Mouse (Mus musculus): ENCODE results near the gene Ltbp2. TPM values are rescaled to one million over a fixed set of nuclear protein-coding genes. Genes with fewer than 3 reads are reported as not detected.

The Ltbp2 gene
- polyA plus RNA-seq, 1 experiment from 2014 or later: 0.87 TPM

DNA sequence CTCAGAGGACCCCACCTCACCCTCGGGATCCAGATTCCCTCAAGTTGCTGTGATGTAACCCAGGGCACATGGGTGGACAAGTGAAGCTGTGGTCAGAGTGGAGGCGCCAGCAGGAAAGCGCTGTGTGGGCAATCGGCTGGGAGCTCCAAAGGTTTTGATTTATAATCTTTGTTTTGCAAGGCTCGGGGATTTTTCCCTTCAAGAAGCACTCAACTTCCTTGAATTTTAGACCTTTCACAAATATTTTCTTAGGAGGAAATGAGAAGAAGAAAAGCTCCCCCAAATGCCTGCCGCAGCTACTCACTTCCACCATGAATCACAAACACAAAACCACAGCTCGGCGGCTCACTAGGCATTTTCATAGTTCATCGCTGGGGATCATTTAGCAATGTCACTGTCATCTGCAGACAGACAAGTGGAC lies 29.7 kb downstream of the Ltbp2 start:
- Histone ChIP-seq H3K4me3 (ENCODE audit: low read depth, low read length) (no peak overlapping the region), H3K36me3 (ENCODE audit: control insufficient read depth, insufficient read depth) (no peaks in the 10 kb centered on the region), H3K9me3 (ENCODE audit: control insufficient read depth) (no peaks in the 10 kb centered on the region), H3K4me1 (replicated peaks; ENCODE audit: control insufficient read depth, insufficient read depth, low read length) (no peaks in the 10 kb centered on the region; the same call in 1 of the 2 replicates), H3K4me2 (replicated peaks; ENCODE audit: low read depth) (no peak overlapping the region), H3K27me3 (replicated peaks; ENCODE audit: control insufficient read depth, insufficient read depth, low read length) (no peaks in the 10 kb centered on the region), H3K27ac (ENCODE audit: low read depth, low read length) (no peak overlapping the region), H3K9ac (ENCODE audit: low read depth, low read length) (no peak overlapping the region)
- 41% methylated on average over 9 of the region's 9 CpGs for WGBS
- peak; percentile 13; the same call in 1 of the 2 replicates for ATAC-seq
- TF ChIP-seq CTCF (IDR thresholded peaks at IDR 0.05; ENCODE audit: low read depth): no peak

DNA sequence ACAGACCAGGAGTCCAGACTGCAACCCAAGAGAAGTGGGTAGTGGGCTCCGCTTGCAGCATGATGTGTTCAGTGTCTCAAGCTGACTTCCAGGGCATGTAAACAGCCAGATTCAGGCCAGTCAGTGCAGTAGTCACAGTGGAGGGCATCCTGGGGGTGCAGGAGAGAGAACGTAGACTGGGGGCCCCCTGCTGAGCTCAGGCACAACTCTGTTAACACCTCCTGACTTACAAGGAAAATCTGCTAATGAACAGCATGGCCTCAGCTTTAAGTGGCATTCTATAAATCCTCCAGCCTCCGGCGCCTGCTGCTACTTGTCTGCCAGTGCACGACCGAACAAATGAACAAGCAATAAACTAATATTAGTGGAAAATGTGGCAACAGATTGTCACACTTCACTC lies 33.6 kb downstream of the Ltbp2 start:
- H3K36me3 ChIP-seq (ENCODE audit: control insufficient read depth, insufficient read depth): no peaks in the 10 kb centered on the region
- WGBS: 70% methylated on average over 6 of the region's 6 CpGs
- ATAC-seq: no peak

GRCm38 (mm10) chr12:84841158-84842140 lies 34.9 kb downstream of the Ltbp2 start:
- TF ChIP-seq CTCF (IDR thresholded peaks at IDR 0.05; ENCODE audit: low read depth): no peak
- Histone ChIP-seq H3K4me1 (replicated peaks; ENCODE audit: control insufficient read depth, insufficient read depth, low read length) (no peaks in the 10 kb centered on the region), H3K9me3 (ENCODE audit: control insufficient read depth) (no peaks in the 10 kb centered on the region), H3K9ac (ENCODE audit: low read depth, low read length) (no peak overlapping the region), H3K4me2 (replicated peaks; ENCODE audit: low read depth) (no peak overlapping the region), H3K4me3 (ENCODE audit: low read depth, low read length) (no peak overlapping the region), H3K27me3 (replicated peaks; ENCODE audit: control insufficient read depth, insufficient read depth, low read length) (no peaks in the 10 kb centered on the region), H3K36me3 (ENCODE audit: control insufficient read depth, insufficient read depth) (no peaks in the 10 kb centered on the region), H3K27ac (ENCODE audit: low read depth, low read length) (no peak overlapping the region)
- WGBS: 67% methylated on average over 15 of the region's 15 CpGs
- ATAC-seq: no peak

More for the DNA sequence above, 33.6 kb downstream of the Ltbp2 start:
- Histone ChIP-seq H3K27me3 (replicated peaks; ENCODE audit: control insufficient read depth, insufficient read depth, low read length) (no peaks in the 10 kb centered on the region), H3K4me1 (replicated peaks; ENCODE audit: control insufficient read depth, insufficient read depth, low read length) (no peaks in the 10 kb centered on the region; the same call in 1 of the 2 replicates), H3K9me3 (ENCODE audit: control insufficient read depth) (no peaks in the 10 kb centered on the region), H3K9ac (ENCODE audit: low read depth, low read length) (no peak overlapping the region), H3K4me2 (replicated peaks; ENCODE audit: low read depth) (no peak overlapping the region), H3K4me3 (ENCODE audit: low read depth, low read length) (no peak overlapping the region), H3K27ac (ENCODE audit: low read depth, low read length) (no peak overlapping the region)
- no peak for TF ChIP-seq CTCF (IDR thresholded peaks at IDR 0.05; ENCODE audit: low read depth)

DNA sequence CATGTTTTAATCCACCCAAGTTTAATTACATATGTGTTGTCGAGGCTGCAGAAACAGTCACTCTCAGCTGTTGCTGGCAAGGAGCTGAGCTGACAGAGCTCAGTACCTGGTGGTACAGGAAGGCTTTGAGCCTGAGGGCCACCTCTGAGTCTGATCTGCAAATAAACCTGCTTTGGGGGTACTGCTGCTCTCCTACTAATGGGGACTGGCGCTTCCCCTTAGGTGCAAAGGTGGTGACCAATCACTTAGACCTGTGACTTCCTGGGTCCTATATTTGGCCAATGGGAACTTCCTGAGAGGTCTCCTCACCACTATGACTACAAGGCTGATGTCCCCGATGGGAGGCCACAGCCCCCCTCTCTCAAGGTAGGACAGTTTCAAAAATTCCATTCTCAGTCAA lies 35.6 kb downstream of the Ltbp2 start:
- no peaks in the 10 kb centered on the region for H3K36me3 ChIP-seq (ENCODE audit: control insufficient read depth, insufficient read depth)
- ATAC-seq: no peak
- no peaks in the 10 kb centered on the region for H3K9me3 ChIP-seq (ENCODE audit: control insufficient read depth)
- H3K27me3 ChIP-seq (replicated peaks; ENCODE audit: control insufficient read depth, insufficient read depth, low read length): no peaks in the 10 kb centered on the region
- H3K4me3 ChIP-seq (ENCODE audit: low read depth, low read length): no peak overlapping the region
- WGBS: 78% methylated on average over 3 of the region's 3 CpGs
- no peak overlapping the region for H3K4me2 ChIP-seq (replicated peaks; ENCODE audit: low read depth)
- no peaks in the 10 kb centered on the region for H3K4me1 ChIP-seq (replicated peaks; ENCODE audit: control insufficient read depth, insufficient read depth, low read length)
- H3K27ac ChIP-seq (ENCODE audit: low read depth, low read length): no peak overlapping the region
- H3K9ac ChIP-seq (ENCODE audit: low read depth, low read length): no peak overlapping the region
- TF ChIP-seq CTCF (IDR thresholded peaks at IDR 0.05; ENCODE audit: low read depth): no peak

DNA sequence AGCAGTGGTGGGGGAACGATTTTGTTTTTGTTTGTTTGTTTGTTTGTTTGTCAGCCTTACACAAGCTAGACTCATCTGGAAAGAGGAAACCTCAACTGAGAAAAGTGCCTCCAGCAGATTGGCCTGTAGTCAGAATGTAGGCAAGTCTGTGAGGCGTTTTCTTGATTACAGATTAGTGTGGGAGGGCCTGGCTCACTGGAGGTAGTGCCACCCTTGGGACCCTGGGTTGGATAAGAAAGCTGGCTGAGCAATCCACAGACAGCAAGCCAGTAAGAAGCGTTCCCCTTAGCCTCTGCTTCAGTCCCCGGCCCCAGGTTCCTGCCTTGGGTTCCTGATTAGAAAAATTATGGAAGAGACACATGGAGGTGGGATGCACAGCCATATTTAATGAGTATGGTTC lies 36.4 kb downstream of the Ltbp2 start:
- Histone ChIP-seq H3K36me3 (ENCODE audit: control insufficient read depth, insufficient read depth) (no peaks in the 10 kb centered on the region), H3K4me1 (replicated peaks; ENCODE audit: control insufficient read depth, insufficient read depth, low read length) (no peaks in the 10 kb centered on the region), H3K27ac (ENCODE audit: low read depth, low read length) (no peak overlapping the region), H3K4me2 (replicated peaks; ENCODE audit: low read depth) (no peak overlapping the region), H3K9ac (ENCODE audit: low read depth, low read length) (no peak overlapping the region), H3K4me3 (ENCODE audit: low read depth, low read length) (no peak overlapping the region), H3K9me3 (ENCODE audit: control insufficient read depth) (no peaks in the 10 kb centered on the region), H3K27me3 (replicated peaks; ENCODE audit: control insufficient read depth, insufficient read depth, low read length) (no peaks in the 10 kb centered on the region)
- ATAC-seq: no peak
- TF ChIP-seq CTCF (IDR thresholded peaks at IDR 0.05; ENCODE audit: low read depth): no peak
- 82% methylated on average over 4 of the region's 4 CpGs for WGBS

- no peaks in the 10 kb centered on the region for H3K4me1 ChIP-seq (replicated peaks; ENCODE audit: control insufficient read depth, insufficient read depth, low read length)
- ATAC-seq: no peak
- H3K9ac ChIP-seq (ENCODE audit: low read depth, low read length): no peak overlapping the region
- H3K27ac ChIP-seq (ENCODE audit: low read depth, low read length): no peak overlapping the region
- TF ChIP-seq CTCF (IDR thresholded peaks at IDR 0.05; ENCODE audit: low read depth): no peak
- no peak overlapping the region for H3K4me2 ChIP-seq (replicated peaks; ENCODE audit: low read depth)
- H3K27me3 ChIP-seq (replicated peaks; ENCODE audit: control insufficient read depth, insufficient read depth, low read length): no peaks in the 10 kb centered on the region
- H3K4me3 ChIP-seq (ENCODE audit: low read depth, low read length): no peak overlapping the region
- H3K9me3 ChIP-seq (ENCODE audit: control insufficient read depth): no peaks in the 10 kb centered on the region
- H3K36me3 ChIP-seq (ENCODE audit: control insufficient read depth, insufficient read depth): no peaks in the 10 kb centered on the region
- WGBS: 67% methylated on average over 5 of the region's 5 CpGs
Measured at GRCm38 (mm10) chr12:84835626-84836025, 40.7 kb downstream of the Ltbp2 start.

Measured in intestine, postnatal 0 days (tissue).